Mouse (Mus musculus) heart, postnatal 14 days (tissue): ENCODE results near the gene Vps8. TPM values are rescaled to one million over a fixed set of nuclear protein-coding genes. Genes with fewer than 3 reads are reported as not detected.
A peak's percentile ranks its signal among the peaks of the same experiment; 100 is the strongest.

Experiments used
- DNase-seq, 2 experiments: peaks; one replicate each; pipeline ENCODE4 v3.0.0; 2021 to 2022
- intact Hi-C: fragments of 180-260 bp; cut with DNase I; formaldehyde crosslinking; loops from one replicate; pipeline ENCODE4 v1.15.1; 2025
- long read RNA-seq, 2 experiments: library from polyadenylated mRNA; stranded (forward); transcript quantifications; one replicate each; pipeline ENCODE4 v2.0.0; 2021
- total RNA-seq, 2 experiments: library from RNA; stranded (reverse); gene quantifications; 2 replicates each; pipeline ENCODE4 v1.2.3; 2021

Vps8 gene
- total RNA-seq: 10 to 100 TPM; 17.5 to 18.9 TPM
- long read RNA-seq, experiment 1, full-length matches to known transcripts: 9 of 27 reads
- long read RNA-seq, experiment 1, partial matches to known transcripts: 10 of 27 reads
- long read RNA-seq, experiment 1, other reads (novel, unspliced or antisense): 8 of 27 reads
- long read RNA-seq, experiment 2, full-length matches to known transcripts: 9 of 22 reads
- long read RNA-seq, experiment 2, partial matches to known transcripts: 7 of 22 reads
- long read RNA-seq, experiment 2, other reads (novel, unspliced or antisense): 6 of 22 reads

GRCm38 (mm10) chr16:21422645-21423545 lies at the start of gene Vps8:
Gene Vps8 (plus strand): TSS chr16:21423118.
- intact Hi-C loops: no loop called here
- peak; percentile 94 for DNase-seq

- intact Hi-C loops: no loop called here
- DNase-seq: no peak
These were observed 49.5 kb upstream of the Vps8 start for GRCm38 (mm10) chr16:21373316-21373960.

- DNase-seq: no peak
- intact Hi-C loops: no loop called here
These were observed 48.9 kb upstream of the Vps8 start for GRCm38 (mm10) chr16:21374067-21374466.

- intact Hi-C loops: no loop called here
- DNase-seq: no peak
These were observed 47.8 kb upstream of the Vps8 start for GRCm38 (mm10) chr16:21375147-21375546.

- DNase-seq: no peak
- intact Hi-C loops: no loop called here
These were observed 46.6 kb upstream of the Vps8 start for GRCm38 (mm10) chr16:21376316-21376715.

- intact Hi-C loops: no loop called here
- no peak for DNase-seq
These were observed 45.8 kb upstream of the Vps8 start for GRCm38 (mm10) chr16:21376949-21377604.

- intact Hi-C loops: no loop called here
- DNase-seq: peak in 1 of 2 experiments; percentile 37
These were observed 45.3 kb upstream of the Vps8 start for GRCm38 (mm10) chr16:21377605-21377968.

- intact Hi-C loops: no loop called here
- no peak for DNase-seq
These were observed 41.4 kb upstream of the Vps8 start for GRCm38 (mm10) chr16:21381469-21381868.

- no peak for DNase-seq
- intact Hi-C loops: no loop called here
These were observed 40.6 kb upstream of the Vps8 start for GRCm38 (mm10) chr16:21382152-21382911.

- intact Hi-C loops: no loop called here
- no peak for DNase-seq
These were observed 36.7 kb upstream of the Vps8 start for GRCm38 (mm10) chr16:21385926-21386881.

GRCm38 (mm10) chr16:21389316-21389715 lies 33.6 kb upstream of the Vps8 start:
- peak; percentile 49 to 67 for DNase-seq
- intact Hi-C loops: no loop called here

GRCm38 (mm10) chr16:21390744-21391143 lies 32.2 kb upstream of the Vps8 start:
- DNase-seq: no peak
- intact Hi-C loops: no loop called here

GRCm38 (mm10) chr16:21392099-21392498 lies 30.8 kb upstream of the Vps8 start:
- no peak for DNase-seq
- intact Hi-C loops: loop anchor here (1.0 kb wide), 1 partner anchor 188 kb away; the partner anchor contains the start of gene Ephb3

GRCm38 (mm10) chr16:21392517-21393112 lies 30.3 kb upstream of the Vps8 start:
- peak; percentile 87 to 89 for DNase-seq
- intact Hi-C loops: loop anchor here (1.0 kb wide), 1 partner anchor 188 kb away; the partner anchor contains the start of gene Ephb3

- no peak for DNase-seq
- intact Hi-C loops: no loop called here
These were observed 27.4 kb upstream of the Vps8 start for GRCm38 (mm10) chr16:21395546-21395945.

- intact Hi-C loops: no loop called here
- no peak for DNase-seq
These were observed 25.2 kb upstream of the Vps8 start for GRCm38 (mm10) chr16:21397681-21398080.

GRCm38 (mm10) chr16:21398345-21399051 lies 24.4 kb upstream of the Vps8 start:
- peak in 1 of 2 experiments; percentile 46 for DNase-seq
- intact Hi-C loops: no loop called here

- intact Hi-C loops: no loop called here
- no peak for DNase-seq
These were observed 23.0 kb upstream of the Vps8 start for GRCm38 (mm10) chr16:21399942-21400341.
